Mouse (Mus musculus) spleen, postnatal 10 days (tissue): Measurements from ENCODE around the gene Gm8926.
"Not testable (repeated sequence)": the region's sequence is repeated elsewhere in the genome, so short reads cannot be mapped to it uniquely, and the experiment has no call there.

ENCODE experiments used
- DNase-seq, 2 experiments: peaks; one replicate each; pipeline ENCODE4 v3.0.0; 2021 to 2022; ENCODE audit warnings: low spot score in 2 of 2

Gm8926 gene

GRCm38 (mm10) chr5:11770248-11770647 lies at the start of gene Gm8926:
Gene Gm8926 (plus strand): TSS chr5:11770548.
- DNase-seq = not testable (repeated sequence)
